Mouse (Mus musculus) limb, embryonic 13.5 days (tissue): ENCODE data around the gene Nuak2. TPM values are rescaled to one million over a fixed set of nuclear protein-coding genes. Genes with fewer than 3 reads are reported as not detected.

Source experiments
- ATAC-seq: fragments of 200-750 bp; cut with Nextera tagmentation; 2 replicates; pipeline ENCODE4 v1.8.0; 2017; ENCODE audit warnings: low read depth, moderate number of reproducible peaks, moderate TSS enrichment; ENCODE audit not compliant: low FRiP score
- H3K27ac ChIP-seq: fragments of 300-500 bp; sonication (generic); 2 replicates; pipeline ENCODE4 v1.5.1; 2015; ENCODE audit warnings: inconsistent platforms, mild to moderate bottlenecking, moderate library complexity
- H3K27me3 ChIP-seq: fragments of 300-500 bp; sonication (generic); 2 replicates; pipeline ENCODE4 v1.6.1; 2015; ENCODE audit warnings: mild to moderate bottlenecking, inconsistent platforms
- H3K36me3 ChIP-seq: fragments of 300-500 bp; sonication (generic); 2 replicates; pipeline ENCODE4 v1.6.1; 2015; ENCODE audit warnings: inconsistent platforms, mild to moderate bottlenecking, moderate library complexity
- H3K4me1 ChIP-seq: fragments of 300-500 bp; sonication (generic); 2 replicates; pipeline ENCODE4 v1.6.1; 2015; ENCODE audit warnings: inconsistent platforms
- H3K4me2 ChIP-seq: fragments of 300-500 bp; sonication (generic); replicated peaks from 2 replicates; pipeline ENCODE4 v1.6.1; 2015; ENCODE audit warnings: inconsistent platforms, mild to moderate bottlenecking, moderate library complexity
- H3K4me3 ChIP-seq: fragments of 300-500 bp; sonication (generic); 2 replicates; pipeline ENCODE4 v1.5.1; 2015; ENCODE audit warnings: moderate library complexity, mild to moderate bottlenecking, inconsistent platforms
- H3K9ac ChIP-seq: fragments of 300-500 bp; sonication (generic); 2 replicates; pipeline ENCODE4 v1.6.1; 2015; ENCODE audit warnings: mild to moderate bottlenecking, inconsistent platforms
- H3K9me3 ChIP-seq: fragments of 300-500 bp; sonication (generic); 2 replicates; pipeline ENCODE4 v1.6.1; 2016; ENCODE audit warnings: inconsistent platforms
- WGBS: fragments of 180-500 bp; shearing (Covaris S2); methylation state at CpG from one replicate; pipeline ENCODE4 v1.1.7; 2015; 5-methylcytosine and 5-hydroxymethylcytosine counted together
- polyA plus RNA-seq: library from polyadenylated mRNA; unstranded; fragments of >200 nt; fragmentation: Nextera tagmentation; extraction: Ambion mirVana; gene quantifications from 2 replicates; pipeline ENCODE4 v1.2.1, GENCODE M21; 2015

Gene Nuak2
- polyA plus RNA-seq, 1 experiment from 2014 or later, result 1.2 TPM

DNA sequence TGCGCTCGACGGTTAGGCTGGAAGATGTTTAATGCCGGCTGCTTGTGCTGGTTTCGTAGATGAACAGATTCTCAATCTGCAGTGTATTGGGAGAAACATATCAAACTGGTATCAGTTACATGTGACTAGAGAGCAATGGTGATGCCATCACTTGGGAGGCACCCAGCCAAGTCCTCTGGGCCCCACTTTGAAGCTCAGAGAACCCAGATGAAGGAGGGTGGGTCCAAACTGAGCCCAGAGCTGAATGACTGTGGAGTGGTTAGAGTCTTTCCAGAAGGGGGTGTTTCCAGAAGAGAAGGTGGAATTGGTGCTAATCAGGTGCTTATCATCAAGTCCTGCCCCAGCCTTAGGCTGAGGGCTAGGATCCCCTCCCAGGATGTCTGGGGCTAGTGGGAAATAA is 14.7 kb upstream of the Nuak2 start:
- Histone ChIP-seq H3K27ac (no peak overlapping the region), H3K4me3 (no peak overlapping the region), H3K27me3 (peaks cover 86% of the 10 kb centered on the region), H3K9me3 (no peaks in the 10 kb centered on the region), H3K4me1 (peaks cover 12% of the 10 kb centered on the region), H3K36me3 (no peaks in the 10 kb centered on the region), H3K4me2 (no peak overlapping the region), H3K9ac (no peak overlapping the region)
- ATAC-seq, result no peak
- 93% methylated on average over 5 of the region's 5 CpGs for WGBS

DNA sequence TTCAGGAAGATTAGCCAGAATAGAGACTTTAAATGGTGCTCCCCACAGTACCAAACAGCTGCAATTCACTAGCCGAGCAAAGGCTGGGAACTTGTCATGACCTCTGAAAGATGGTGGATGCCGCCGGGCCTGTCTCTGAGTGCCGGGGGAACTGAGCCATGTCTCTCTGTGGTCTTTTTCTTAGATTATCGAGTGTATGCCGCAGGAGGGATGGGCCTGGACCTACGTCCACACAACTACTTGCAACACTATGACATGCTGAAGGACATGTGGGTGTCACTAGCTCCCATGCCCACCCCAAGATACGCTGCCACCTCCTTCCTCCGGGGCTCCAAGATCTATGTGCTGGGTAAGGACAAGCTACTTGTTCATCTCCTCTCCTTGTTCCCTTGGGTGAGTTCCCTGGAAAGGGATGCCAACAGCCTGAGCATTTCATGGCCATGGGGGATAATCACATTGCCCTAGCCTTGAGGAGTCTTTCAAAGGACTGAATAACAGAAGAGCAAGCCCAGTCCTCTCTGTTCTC is 13.5 kb upstream of the Nuak2 start:
- WGBS, result 77% methylated on average over 9 of the region's 9 CpGs
- Histone ChIP-seq H3K4me2 (no peak overlapping the region), H3K4me3 (no peak overlapping the region), H3K4me1 (peaks cover 12% of the 10 kb centered on the region), H3K9ac (no peak overlapping the region), H3K27ac (no peak overlapping the region), H3K27me3 (peaks cover 74% of the 10 kb centered on the region), H3K36me3 (no peaks in the 10 kb centered on the region), H3K9me3 (no peaks in the 10 kb centered on the region)
- no peak for ATAC-seq

DNA sequence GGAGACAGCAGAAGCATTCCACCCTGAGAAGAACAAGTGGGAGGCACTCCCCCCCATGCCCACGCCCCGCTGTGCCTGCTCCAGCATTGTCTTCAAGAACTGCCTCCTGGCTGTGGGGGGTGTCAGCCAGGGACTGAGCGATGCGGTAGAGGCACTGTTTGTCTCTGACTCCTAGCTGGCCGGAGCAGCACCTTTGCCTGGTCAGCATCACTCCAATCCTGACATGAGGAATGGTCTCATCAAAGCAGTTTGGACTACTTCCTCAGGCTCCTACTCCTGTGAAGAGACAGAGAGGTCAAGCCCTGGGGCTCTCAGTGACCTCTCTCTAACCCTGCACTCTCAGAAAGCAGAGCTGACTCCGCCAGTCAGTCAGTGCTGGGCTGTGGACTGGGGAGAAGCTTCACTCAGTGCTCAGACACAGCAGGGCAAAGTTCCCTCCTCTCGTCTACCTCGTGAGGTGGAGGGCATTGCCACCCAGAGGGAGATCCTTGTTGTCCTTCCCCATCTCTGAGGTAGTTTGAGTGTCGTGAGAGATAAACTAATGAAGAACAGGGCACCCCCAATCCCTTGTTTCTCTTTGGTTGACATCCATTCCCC is 11.2 kb upstream of the Nuak2 start:
- Histone ChIP-seq H3K4me2 (no peak overlapping the region), H3K27ac (no peak overlapping the region), H3K27me3 (peaks cover 51% of the 10 kb centered on the region), H3K9ac (no peak overlapping the region), H3K4me3 (no peak overlapping the region), H3K36me3 (no peaks in the 10 kb centered on the region), H3K4me1 (peaks cover 7% of the 10 kb centered on the region; the same call in 1 of the 2 replicates), H3K9me3 (no peaks in the 10 kb centered on the region)
- ATAC-seq, result no peak
- 21% methylated on average over 9 of the region's 9 CpGs for WGBS

DNA sequence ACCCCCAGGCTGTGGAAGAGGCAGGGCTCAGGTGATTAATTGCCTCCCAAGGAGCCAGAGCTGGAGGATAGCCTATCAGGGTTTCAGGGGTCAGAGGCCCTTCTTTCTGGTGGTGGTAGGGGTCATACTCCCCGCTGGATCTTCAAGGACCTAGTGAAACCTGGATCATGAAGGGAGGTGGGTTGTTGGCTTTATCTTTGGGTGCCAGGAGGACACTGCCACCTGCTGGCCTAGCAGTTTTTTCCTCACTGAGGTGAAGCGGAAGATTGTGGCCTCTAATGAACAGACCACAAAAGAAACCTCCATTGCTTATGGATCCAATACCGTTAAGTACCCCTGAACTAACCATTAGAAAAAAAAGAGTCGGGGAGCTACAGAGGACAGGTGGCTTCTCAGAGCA is 9.8 kb upstream of the Nuak2 start:
- WGBS, result 35% methylated on average over 4 of the region's 4 CpGs
- H3K4me1 ChIP-seq, result peaks cover 9% of the 10 kb centered on the region; the same call in 1 of the 2 replicates
- H3K36me3 ChIP-seq, result no peaks in the 10 kb centered on the region
- H3K9ac ChIP-seq, result no peak overlapping the region
- no peaks in the 10 kb centered on the region for H3K9me3 ChIP-seq
- H3K4me2 ChIP-seq, result no peak overlapping the region
- no peak overlapping the region for H3K27ac ChIP-seq
- peaks cover 37% of the 10 kb centered on the region for H3K27me3 ChIP-seq
- no peak for ATAC-seq
- no peak overlapping the region for H3K4me3 ChIP-seq

DNA sequence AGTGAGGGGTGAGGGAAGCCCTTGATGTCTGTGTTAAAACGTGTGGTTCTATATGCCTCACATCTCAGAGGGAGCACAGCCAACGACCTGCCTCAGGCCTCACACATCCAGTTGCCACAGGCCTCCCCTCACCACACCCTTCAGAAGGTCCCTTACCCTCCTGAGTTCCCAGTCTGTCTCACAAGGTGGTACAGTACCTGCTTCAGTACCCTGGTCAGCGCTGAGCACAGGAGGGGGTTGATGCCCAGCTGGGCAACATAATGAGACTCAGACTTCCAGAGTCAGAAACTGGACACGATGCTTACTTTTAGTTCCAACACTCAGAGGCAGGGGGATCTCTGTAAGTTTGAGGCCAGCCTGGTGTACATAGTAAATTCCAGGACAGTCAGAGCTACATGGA is 9.1 kb upstream of the Nuak2 start:
- H3K9ac ChIP-seq, result no peak overlapping the region
- WGBS, result 18% methylated on average over 4 of the region's 4 CpGs
- no peaks in the 10 kb centered on the region for H3K9me3 ChIP-seq
- H3K4me2 ChIP-seq, result no peak overlapping the region
- no peak overlapping the region for H3K27ac ChIP-seq
- H3K4me3 ChIP-seq, result no peak overlapping the region
- peaks cover 9% of the 10 kb centered on the region; the same call in 1 of the 2 replicates for H3K4me1 ChIP-seq
- H3K27me3 ChIP-seq, result peaks cover 30% of the 10 kb centered on the region
- no peaks in the 10 kb centered on the region for H3K36me3 ChIP-seq
- no peak for ATAC-seq

DNA sequence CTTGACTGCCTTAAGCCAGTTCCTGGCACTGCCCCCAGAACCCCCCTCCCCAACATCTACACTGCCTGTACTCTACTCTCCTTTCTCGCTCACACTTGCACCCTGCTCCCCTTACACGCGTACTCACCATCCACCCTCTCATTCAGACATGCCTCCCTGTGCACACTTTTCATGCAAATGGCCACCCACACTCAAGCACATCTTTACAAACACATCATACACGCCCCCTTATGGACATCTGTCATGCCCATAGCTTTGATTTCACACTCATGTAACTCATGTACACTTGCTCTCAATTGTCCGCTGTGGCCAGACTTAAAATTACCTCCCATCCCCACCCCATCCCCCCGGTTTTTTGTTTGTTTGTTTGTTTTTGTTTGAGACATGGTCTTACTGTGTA is 8.0 kb upstream of the Nuak2 start:
- H3K36me3 ChIP-seq, result no peaks in the 10 kb centered on the region

DNA sequence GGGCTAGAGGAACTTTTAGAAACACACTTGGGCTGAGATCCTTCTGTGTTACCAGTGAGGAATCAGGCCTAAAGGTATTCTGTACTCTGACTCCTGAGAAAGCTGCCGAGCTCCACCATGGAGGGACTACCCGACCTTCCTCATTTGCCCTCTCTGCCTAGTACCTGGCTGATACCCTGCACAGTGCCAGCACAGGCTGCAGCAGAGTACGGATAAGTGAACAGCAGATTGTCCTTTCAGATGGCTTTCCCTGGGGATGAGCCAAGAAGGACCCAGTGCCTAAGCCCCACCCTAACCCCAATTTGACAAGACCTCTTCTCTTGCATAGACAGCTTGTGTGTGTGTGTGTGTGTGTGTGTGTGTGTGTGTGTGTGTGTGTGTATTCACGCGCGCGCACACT is 7.3 kb upstream of the Nuak2 start:
- WGBS, result 89% methylated on average over 7 of the region's 7 CpGs

More for the DNA sequence above, 8.0 kb upstream of the Nuak2 start:
- no peak overlapping the region for H3K4me2 ChIP-seq
- no peak overlapping the region for H3K4me3 ChIP-seq
- H3K4me1 ChIP-seq, result peaks cover 9% of the 10 kb centered on the region; the same call in 1 of the 2 replicates
- ATAC-seq, result no peak
- H3K9ac ChIP-seq, result no peak overlapping the region
- no peaks in the 10 kb centered on the region for H3K9me3 ChIP-seq
- no peak overlapping the region for H3K27ac ChIP-seq
- H3K27me3 ChIP-seq, result peaks cover 26% of the 10 kb centered on the region; the same call in 1 of the 2 replicates
- WGBS, result 87% methylated on average over 6 of the region's 6 CpGs

DNA sequence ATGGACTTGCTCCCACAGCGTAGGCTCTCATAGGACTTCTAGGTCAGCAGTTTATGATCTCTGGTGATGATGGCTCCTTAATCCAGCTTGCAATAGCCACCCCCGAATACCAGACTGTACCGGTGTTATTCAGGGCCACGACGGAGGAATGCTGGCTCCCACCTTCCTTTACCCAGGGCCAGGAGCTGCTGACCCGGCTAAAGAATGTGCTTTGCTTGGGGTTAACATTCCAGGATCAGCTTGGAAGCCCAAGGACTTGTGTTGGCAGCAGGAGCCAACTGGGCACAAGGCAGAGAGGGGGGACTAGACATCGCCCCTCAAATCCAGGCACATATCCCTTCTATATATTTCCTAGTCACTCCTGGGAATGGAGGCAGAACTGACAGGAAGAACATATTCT is 5.2 kb upstream of the Nuak2 start:
- no peak for ATAC-seq
- WGBS, result 59% methylated on average over 7 of the region's 7 CpGs

More for the DNA sequence above, 7.3 kb upstream of the Nuak2 start:
- H3K9me3 ChIP-seq, result no peaks in the 10 kb centered on the region
- H3K27ac ChIP-seq, result no peak overlapping the region
- no peak for ATAC-seq
- H3K4me2 ChIP-seq, result no peak overlapping the region
- H3K4me3 ChIP-seq, result no peak overlapping the region
- H3K27me3 ChIP-seq, result peaks cover 24% of the 10 kb centered on the region
- peaks cover 9% of the 10 kb centered on the region; the same call in 1 of the 2 replicates for H3K4me1 ChIP-seq
- no peaks in the 10 kb centered on the region for H3K36me3 ChIP-seq
- H3K9ac ChIP-seq, result no peak overlapping the region

DNA sequence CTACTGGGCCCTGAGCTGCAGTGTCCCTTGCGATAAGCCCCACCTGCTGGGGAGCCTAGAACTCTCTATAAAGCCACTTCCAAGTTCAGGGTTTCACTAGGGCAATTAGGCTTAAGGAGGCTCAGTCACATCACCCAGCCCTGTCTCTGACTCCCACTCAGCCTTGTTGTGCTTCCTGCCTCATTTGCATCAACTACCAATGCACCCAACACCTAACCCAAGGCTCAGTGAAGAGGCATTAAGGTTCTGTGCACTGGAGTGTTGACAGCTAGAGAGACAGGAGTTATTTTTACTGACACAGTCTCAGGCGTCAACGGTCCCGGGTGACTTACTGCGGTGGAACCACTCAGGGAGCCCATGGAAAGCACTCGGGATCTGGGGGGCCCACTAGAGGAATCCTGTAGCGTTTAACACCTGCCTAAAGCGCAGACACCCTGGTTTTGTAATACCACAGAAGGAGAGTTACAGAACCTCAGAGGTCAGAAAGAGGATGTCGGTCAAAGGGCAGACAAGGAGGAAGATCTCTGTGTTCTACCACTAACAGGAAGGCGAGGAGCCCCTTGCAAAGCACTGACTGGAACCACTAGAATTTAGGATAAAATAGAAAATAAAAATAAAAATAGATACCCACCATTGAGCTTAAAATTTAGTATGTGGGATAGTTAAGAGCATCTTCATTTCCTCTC is 4.6 kb upstream of the Nuak2 start:
- Histone ChIP-seq H3K4me1 (peaks cover 15% of the 10 kb centered on the region), H3K9me3 (no peaks in the 10 kb centered on the region), H3K4me2 (no peak overlapping the region), H3K27me3 (peaks cover 33% of the 10 kb centered on the region), H3K4me3 (no peak overlapping the region), H3K27ac (no peak overlapping the region), H3K9ac (no peak overlapping the region), H3K36me3 (no peaks in the 10 kb centered on the region)
- WGBS, result 61% methylated on average over 10 of the region's 10 CpGs
- no peak for ATAC-seq

More for the DNA sequence above, 5.2 kb upstream of the Nuak2 start:
- H3K4me1 ChIP-seq, result peaks cover 12% of the 10 kb centered on the region
- H3K27me3 ChIP-seq, result peaks cover 27% of the 10 kb centered on the region
- H3K36me3 ChIP-seq, result no peaks in the 10 kb centered on the region
- H3K4me2 ChIP-seq, result no peak overlapping the region
- no peak overlapping the region for H3K9ac ChIP-seq
- no peaks in the 10 kb centered on the region for H3K9me3 ChIP-seq
- no peak overlapping the region for H3K4me3 ChIP-seq
- H3K27ac ChIP-seq, result no peak overlapping the region

DNA sequence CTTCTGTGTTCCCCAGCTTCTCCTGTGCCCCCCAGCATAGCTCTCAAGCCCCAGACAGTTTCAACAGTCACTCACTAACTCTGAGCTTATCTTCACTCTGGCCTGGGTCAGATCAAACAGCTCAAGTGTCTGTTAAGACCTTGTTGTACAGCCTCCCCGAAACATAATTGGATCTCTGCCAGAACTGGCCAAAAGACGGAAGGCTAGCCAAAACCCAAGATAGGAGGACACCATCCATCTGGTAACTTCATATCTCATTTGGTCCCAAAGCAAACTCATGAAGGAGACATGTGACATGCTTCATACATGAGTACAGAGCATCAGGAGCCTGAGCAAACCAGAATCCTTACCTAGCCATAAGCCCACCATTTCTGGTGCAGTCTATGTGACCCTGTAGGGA is 3.9 kb upstream of the Nuak2 start:
- no peaks in the 10 kb centered on the region for H3K36me3 ChIP-seq
- no peak overlapping the region for H3K4me3 ChIP-seq
- no peak overlapping the region for H3K27ac ChIP-seq
- H3K9ac ChIP-seq, result no peak overlapping the region
- H3K9me3 ChIP-seq, result no peaks in the 10 kb centered on the region
- no peak overlapping the region for H3K4me2 ChIP-seq
- H3K27me3 ChIP-seq, result peaks cover 40% of the 10 kb centered on the region
- 67% methylated on average over 2 of the region's 2 CpGs for WGBS
- no peak for ATAC-seq
- H3K4me1 ChIP-seq, result peaks cover 16% of the 10 kb centered on the region

DNA sequence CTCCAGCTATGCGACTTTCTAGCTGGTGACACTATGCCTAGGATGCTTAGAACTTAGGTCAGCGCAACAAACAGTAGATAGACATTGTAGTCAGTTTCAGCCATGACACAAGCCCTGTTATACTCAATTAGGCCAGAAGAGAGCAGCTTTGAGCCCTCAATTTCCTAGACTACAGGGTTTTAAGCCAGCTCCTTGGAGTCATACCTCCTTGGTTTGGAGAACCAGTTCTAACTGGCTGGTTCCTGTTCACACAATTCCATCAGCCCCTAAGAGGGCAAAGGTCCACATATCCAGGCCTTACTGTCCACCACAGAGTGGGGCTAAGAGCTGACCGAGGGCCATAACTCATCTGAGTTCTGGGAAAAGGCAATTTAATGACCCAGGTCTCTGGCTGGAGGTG is 3.2 kb upstream of the Nuak2 start:
- H3K4me1 ChIP-seq, result peaks cover 20% of the 10 kb centered on the region
- H3K9me3 ChIP-seq, result no peaks in the 10 kb centered on the region
- H3K27me3 ChIP-seq, result peaks cover 47% of the 10 kb centered on the region
- H3K36me3 ChIP-seq, result no peaks in the 10 kb centered on the region
- no peak for ATAC-seq
- no peak overlapping the region for H3K4me3 ChIP-seq
- no peak overlapping the region for H3K9ac ChIP-seq
- 66% methylated on average over 3 of the region's 3 CpGs for WGBS
- H3K4me2 ChIP-seq, result no peak overlapping the region
- H3K27ac ChIP-seq, result no peak overlapping the region

DNA sequence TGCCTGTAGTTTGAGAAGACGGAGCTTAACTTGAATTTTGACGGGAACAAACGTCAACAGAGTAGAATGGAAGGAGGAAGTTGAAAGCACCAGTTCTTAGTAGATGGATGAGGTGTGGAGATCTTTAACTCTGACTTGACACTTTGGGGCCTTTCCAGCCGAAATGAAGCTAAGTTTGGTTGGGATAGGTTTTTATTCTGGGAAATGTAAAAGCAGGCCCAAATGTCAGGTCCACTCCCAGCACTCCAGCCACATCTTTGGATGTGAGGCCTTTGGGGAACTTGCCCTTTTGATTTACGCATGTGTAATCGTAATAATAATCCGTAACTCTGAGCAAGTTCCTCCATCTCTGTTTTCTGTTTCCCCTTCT is 684 bp downstream of the Nuak2 start:
- Histone ChIP-seq H3K4me1 (peaks cover 26% of the 10 kb centered on the region), H3K27me3 (peaks cover 57% of the 10 kb centered on the region), H3K27ac (no peak overlapping the region), H3K4me2 (peak overlapping the region; percentile 94), H3K9me3 (no peaks in the 10 kb centered on the region), H3K36me3 (no peaks in the 10 kb centered on the region), H3K4me3 (peak overlapping the region; percentile 55), H3K9ac (peak overlapping the region; percentile 58; the same call in 1 of the 2 replicates)
- 31% methylated on average over 7 of the region's 7 CpGs for WGBS
- ATAC-seq, result no peak
